Mouse (Mus musculus) lung, postnatal 0 days (tissue): ENCODE results near the gene Dpy19l3. TPM values are rescaled to one million over a fixed set of nuclear protein-coding genes. Genes with fewer than 3 reads are reported as not detected.

Source experiments
- ATAC-seq: fragments of 200-750 bp; cut with Nextera tagmentation; 2 replicates; pipeline ENCODE4 v1.8.0; 2017; ENCODE audit warnings: moderate library complexity
- DNase-seq: peaks from one replicate; pipeline ENCODE4 v3.0.0-alpha.2; 2016; ENCODE audit warnings: low spot score
- H3K27ac ChIP-seq: fragments of 300-500 bp; sonication (generic); 2 replicates; pipeline ENCODE4 v1.5.1; 2014; ENCODE audit warnings: antibody characterized with exemption, mild to moderate bottlenecking, low read length, mixed read lengths
- H3K27me3 ChIP-seq: fragments of 300-500 bp; sonication (generic); replicated peaks from 2 replicates; pipeline ENCODE4 v1.6.1; 2014; ENCODE audit warnings: low read length, mixed read lengths; ENCODE audit not compliant: insufficient read depth
- H3K36me3 ChIP-seq: fragments of 300-500 bp; sonication (generic); 2 replicates; pipeline ENCODE4 v1.6.1; 2014; ENCODE audit warnings: low read length, mixed read lengths; ENCODE audit not compliant: insufficient read depth
- H3K4me1 ChIP-seq: fragments of 300-500 bp; sonication (generic); 2 replicates; pipeline ENCODE4 v1.6.1; 2014; ENCODE audit warnings: antibody characterized with exemption, low read depth, low read length, mixed read lengths; ENCODE audit not compliant: insufficient read depth
- H3K4me2 ChIP-seq: fragments of 300-500 bp; sonication (generic); replicated peaks from 2 replicates; pipeline ENCODE4 v1.6.1; 2014; ENCODE audit warnings: low read depth, mild to moderate bottlenecking, low read length, moderate library complexity, mixed read lengths
- H3K4me3 ChIP-seq: fragments of 300-500 bp; sonication (generic); 2 replicates; pipeline ENCODE4 v1.5.1; 2014; ENCODE audit warnings: low read depth, low read length
- H3K9ac ChIP-seq: fragments of 300-500 bp; sonication (generic); replicated peaks from 2 replicates; pipeline ENCODE4 v1.6.1; 2014; ENCODE audit warnings: low read depth, mild to moderate bottlenecking
- H3K9me3 ChIP-seq: fragments of 300-500 bp; sonication (generic); 2 replicates; pipeline ENCODE4 v1.6.1; 2016; ENCODE audit warnings: low read length, mixed read lengths
- CTCF ChIP-seq: IDR thresholded peaks from 2 replicates; pipeline ENCODE4 v1.5.1; 2016; ENCODE audit warnings: antibody characterized with exemption, mild to moderate bottlenecking
- EP300 ChIP-seq: IDR thresholded peaks from 2 replicates; pipeline ENCODE4 v1.6.1; 2016; ENCODE audit warnings: antibody characterized with exemption, mild to moderate bottlenecking, control low read depth
- WGBS: fragments of 180-500 bp; shearing (Covaris S2); extraction: QIAGEN DNeasy Blood & Tissue Kit; methylation state at CpG from one replicate; pipeline ENCODE4 v1.1.7; 2014; 5-methylcytosine and 5-hydroxymethylcytosine counted together
- polyA plus RNA-seq: library from polyadenylated mRNA; unstranded; fragments of >200 nt; fragmentation: Nextera tagmentation; extraction: Ambion mirVana; gene quantifications from 2 replicates; pipeline ENCODE4 v1.2.1, GENCODE M21; 2015

The Dpy19l3 gene
- polyA plus RNA-seq, 1 experiment from 2014 or later = 14.3 TPM

GRCm38 (mm10) chr7:35746686-35747396, 7.4 kb downstream of the Dpy19l3 start:
- H3K27ac ChIP-seq = no peak overlapping the region
- H3K4me1 ChIP-seq = no peaks in the 10 kb centered on the region
- no peak for DNase-seq
- no peak overlapping the region for H3K4me2 ChIP-seq
- H3K4me3 ChIP-seq = no peak overlapping the region
- H3K9me3 ChIP-seq = no peaks in the 10 kb centered on the region
- no peak for ATAC-seq
- H3K9ac ChIP-seq = no peak overlapping the region
- H3K27me3 ChIP-seq = no peaks in the 10 kb centered on the region
- WGBS = 84% methylated on average over 12 of the region's 12 CpGs
- peaks cover 12% of the 10 kb centered on the region; the same call in 1 of the 2 replicates for H3K36me3 ChIP-seq
- no peak for TF ChIP-seq CTCF
- TF ChIP-seq EP300 = no peak

GRCm38 (mm10) chr7:35745281-35745702, 9.0 kb downstream of the Dpy19l3 start:
- no peak for TF ChIP-seq CTCF
- TF ChIP-seq EP300 = no peak
- no peak for DNase-seq
- WGBS = 65% methylated on average over 6 of the region's 6 CpGs
- Histone ChIP-seq H3K27ac (no peak overlapping the region), H3K4me1 (no peaks in the 10 kb centered on the region), H3K9me3 (no peaks in the 10 kb centered on the region), H3K36me3 (peaks cover 12% of the 10 kb centered on the region; the same call in 1 of the 2 replicates), H3K4me3 (no peak overlapping the region), H3K9ac (no peak overlapping the region), H3K4me2 (no peak overlapping the region), H3K27me3 (no peaks in the 10 kb centered on the region)
- ATAC-seq = peak; percentile 44

GRCm38 (mm10) chr7:35744771-35745170, 9.5 kb downstream of the Dpy19l3 start:
- H3K4me1 ChIP-seq = no peaks in the 10 kb centered on the region
- 93% methylated on average over 9 of the region's 9 CpGs for WGBS
- no peak for DNase-seq
- no peak overlapping the region for H3K9ac ChIP-seq
- no peak overlapping the region for H3K4me3 ChIP-seq
- H3K27ac ChIP-seq = no peak overlapping the region
- ATAC-seq = no peak
- H3K27me3 ChIP-seq = no peaks in the 10 kb centered on the region
- H3K9me3 ChIP-seq = no peaks in the 10 kb centered on the region
- no peak overlapping the region for H3K4me2 ChIP-seq
- H3K36me3 ChIP-seq = peaks cover 11% of the 10 kb centered on the region; the same call in 1 of the 2 replicates
- TF ChIP-seq EP300 (no peak), CTCF (no peak)

GRCm38 (mm10) chr7:35742310-35742709, 11.9 kb downstream of the Dpy19l3 start:
- H3K4me1 ChIP-seq = no peaks in the 10 kb centered on the region
- H3K4me3 ChIP-seq = no peak overlapping the region
- no peak overlapping the region for H3K27ac ChIP-seq
- H3K36me3 ChIP-seq = no peaks in the 10 kb centered on the region
- H3K4me2 ChIP-seq = no peak overlapping the region
- H3K9ac ChIP-seq = no peak overlapping the region
- no peak for DNase-seq
- TF ChIP-seq EP300 = no peak
- no peak for TF ChIP-seq CTCF
- ATAC-seq = no peak
- no peaks in the 10 kb centered on the region for H3K9me3 ChIP-seq
- no peaks in the 10 kb centered on the region for H3K27me3 ChIP-seq
- WGBS = 60% methylated on average over 5 of the region's 5 CpGs

- Histone ChIP-seq H3K27me3 (no peaks in the 10 kb centered on the region), H3K36me3 (no peaks in the 10 kb centered on the region), H3K4me1 (no peaks in the 10 kb centered on the region), H3K4me3 (no peak overlapping the region), H3K9me3 (no peaks in the 10 kb centered on the region), H3K4me2 (no peak overlapping the region), H3K27ac (no peak overlapping the region), H3K9ac (no peak overlapping the region)
- 62% methylated on average over 5 of the region's 5 CpGs for WGBS
- no peak for ATAC-seq
- DNase-seq = peak; percentile 16
- TF ChIP-seq CTCF (no peak), EP300 (no peak)
Observed at GRCm38 (mm10) chr7:35741858-35742257, 12.4 kb downstream of the Dpy19l3 start.

GRCm38 (mm10) chr7:35740489-35741230, 13.6 kb downstream of the Dpy19l3 start:
- Histone ChIP-seq H3K9ac (no peak overlapping the region), H3K36me3 (0 out of 2 replicates have a peak, but pooled peaks cover 3% of the 10 kb centered on the region), H3K27me3 (no peaks in the 10 kb centered on the region), H3K9me3 (no peaks in the 10 kb centered on the region), H3K4me2 (no peak overlapping the region), H3K4me3 (no peak overlapping the region), H3K27ac (no peak overlapping the region), H3K4me1 (no peaks in the 10 kb centered on the region)
- 56% methylated on average over 5 of the region's 5 CpGs for WGBS
- TF ChIP-seq CTCF = peak; percentile 73
- TF ChIP-seq EP300 = no peak
- DNase-seq (peak; percentile 28), ATAC-seq (no peak)
